Mouse (Mus musculus): ENCODE measurements around the gene Psap.

GRCm38 (mm10) chr10:60263351-60263750 lies 14.1 kb upstream of the Psap start:
- TF ChIP-seq CTCF (IDR thresholded peaks at IDR 0.05; ENCODE audit: low read depth, low read length), result no peak
- TF ChIP-seq POLR2A (IDR thresholded peaks at IDR 0.05; ENCODE audit: extremely low read depth, insufficient read depth, low read length), result no peak

Measured in liver, adult 2 months (tissue).